Mouse (Mus musculus) hindbrain, embryonic 13.5 days (tissue): ENCODE data around the gene Spp2. TPM values are rescaled to one million over a fixed set of nuclear protein-coding genes. Genes with fewer than 3 reads are reported as not detected.

Source experiments
- ATAC-seq: fragments of 200-750 bp; cut with Nextera tagmentation; 2 replicates; pipeline ENCODE4 v1.8.0; 2017; ENCODE audit warnings: moderate TSS enrichment; ENCODE audit not compliant: low FRiP score
- H3K27ac ChIP-seq: fragments of 300-500 bp; sonication (generic); 2 replicates; pipeline ENCODE4 v1.5.1; 2015; ENCODE audit warnings: inconsistent platforms, mild to moderate bottlenecking, moderate library complexity
- H3K27me3 ChIP-seq: fragments of 300-500 bp; sonication (generic); 2 replicates; pipeline ENCODE4 v1.6.1; 2015; ENCODE audit warnings: mild to moderate bottlenecking, inconsistent platforms
- H3K36me3 ChIP-seq: fragments of 300-500 bp; sonication (generic); 2 replicates; pipeline ENCODE4 v1.6.1; 2015; ENCODE audit warnings: mild to moderate bottlenecking, inconsistent platforms
- H3K4me1 ChIP-seq: fragments of 300-500 bp; sonication (generic); replicated peaks from 2 replicates; pipeline ENCODE4 v1.6.1; 2015; ENCODE audit warnings: inconsistent platforms
- H3K4me2 ChIP-seq: fragments of 300-500 bp; sonication (generic); 2 replicates; pipeline ENCODE4 v1.6.1; 2015; ENCODE audit warnings: inconsistent platforms, mild to moderate bottlenecking, moderate library complexity
- H3K4me3 ChIP-seq: fragments of 300-500 bp; sonication (generic); 2 replicates; pipeline ENCODE4 v1.5.1; 2015; ENCODE audit warnings: mild to moderate bottlenecking, inconsistent platforms
- H3K9ac ChIP-seq: fragments of 300-500 bp; sonication (generic); 2 replicates; pipeline ENCODE4 v1.6.1; 2015; ENCODE audit warnings: mild to moderate bottlenecking, inconsistent platforms
- H3K9me3 ChIP-seq: fragments of 300-500 bp; sonication (generic); 2 replicates; pipeline ENCODE4 v1.6.1; 2016; ENCODE audit warnings: inconsistent platforms
- WGBS: fragments of 180-500 bp; shearing (Covaris S2); methylation state at CpG from one replicate; pipeline ENCODE4 v1.1.7; 2015; 5-methylcytosine and 5-hydroxymethylcytosine counted together
- polyA plus RNA-seq: library from polyadenylated mRNA; unstranded; fragments of >200 nt; fragmentation: Nextera tagmentation; extraction: Ambion mirVana; gene quantifications from 2 replicates; pipeline ENCODE4 v1.2.1, GENCODE M21; 2015

The Spp2 gene
- polyA plus RNA-seq, 1 experiment from 2014 or later = not detected

DNA sequence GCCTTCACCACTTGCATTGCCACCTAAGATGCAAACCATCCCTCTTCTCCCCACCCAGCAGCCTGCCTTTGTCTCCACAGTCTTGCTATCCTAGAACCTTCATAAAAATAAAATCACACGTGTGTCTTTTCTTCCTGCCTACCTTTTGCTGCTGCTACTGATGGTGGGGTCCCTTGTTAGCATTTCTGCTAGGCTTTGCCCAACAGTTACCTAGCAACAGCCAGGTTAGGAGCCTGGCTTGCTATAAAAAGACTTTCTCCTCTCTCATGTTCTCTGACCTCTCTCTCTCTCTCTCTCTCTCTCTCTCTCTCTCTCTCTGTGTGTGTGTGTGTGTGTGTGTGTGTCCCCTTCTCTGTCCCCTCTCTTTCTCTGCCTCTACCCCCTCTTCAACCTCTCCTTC is 54.3 kb downstream of the Spp2 start:
- Histone ChIP-seq H3K4me2 (no peak overlapping the region), H3K27me3 (no peaks in the 10 kb centered on the region), H3K9ac (no peak overlapping the region), H3K36me3 (no peaks in the 10 kb centered on the region), H3K9me3 (no peaks in the 10 kb centered on the region), H3K27ac (no peak overlapping the region), H3K4me1 (peaks cover 14% of the 10 kb centered on the region), H3K4me3 (no peak overlapping the region)
- ATAC-seq = no peak
- 35% methylated on average over 1 of the region's 1 CpGs for WGBS

GRCm38 (mm10) chr1:88462484-88462883 is 55.7 kb downstream of the Spp2 start:
- WGBS = 36% methylated on average over 6 of the region's 6 CpGs
- Histone ChIP-seq H3K36me3 (no peaks in the 10 kb centered on the region), H3K27ac (no peak overlapping the region), H3K4me2 (no peak overlapping the region), H3K27me3 (no peaks in the 10 kb centered on the region), H3K9ac (no peak overlapping the region), H3K4me1 (peaks cover 10% of the 10 kb centered on the region), H3K4me3 (no peak overlapping the region), H3K9me3 (no peaks in the 10 kb centered on the region)
- no peak for ATAC-seq

- H3K4me2 ChIP-seq = no peak overlapping the region
- no peak for ATAC-seq
- H3K9me3 ChIP-seq = no peaks in the 10 kb centered on the region
- no peaks in the 10 kb centered on the region for H3K27me3 ChIP-seq
- H3K36me3 ChIP-seq = no peaks in the 10 kb centered on the region
- WGBS = 93% methylated on average over 3 of the region's 3 CpGs
- no peak overlapping the region for H3K4me3 ChIP-seq
- no peak overlapping the region for H3K9ac ChIP-seq
- peaks cover 10% of the 10 kb centered on the region for H3K4me1 ChIP-seq
- no peak overlapping the region for H3K27ac ChIP-seq
Observed at GRCm38 (mm10) chr1:88463241-88463640, 56.5 kb downstream of the Spp2 start.

- WGBS = 83% methylated on average over 6 of the region's 6 CpGs
- H3K9ac ChIP-seq = no peak overlapping the region
- no peak for ATAC-seq
Observed at GRCm38 (mm10) chr1:88464109-88464905, 57.5 kb downstream of the Spp2 start.

DNA sequence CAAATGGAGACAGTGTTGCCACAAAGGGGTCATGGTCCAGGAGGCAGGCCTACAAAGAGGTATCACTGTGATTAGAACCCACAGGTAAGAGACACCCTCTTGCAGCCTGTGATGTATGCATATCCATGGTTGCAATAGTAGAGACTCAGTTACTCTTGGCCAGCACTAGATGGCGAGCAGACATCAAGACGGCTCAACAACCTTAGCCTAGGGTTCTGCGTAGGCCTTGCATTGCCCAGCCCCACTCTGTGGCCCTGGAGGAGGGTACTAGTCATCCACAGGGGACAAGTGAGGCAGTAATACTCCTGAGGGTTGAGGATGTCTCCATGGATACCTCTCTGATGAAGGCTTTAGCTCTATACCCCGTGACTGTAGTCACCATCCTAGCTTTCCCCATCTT is 59.0 kb downstream of the Spp2 start:
- Histone ChIP-seq H3K36me3 (no peaks in the 10 kb centered on the region), H3K9me3 (no peaks in the 10 kb centered on the region), H3K27ac (no peak overlapping the region), H3K4me2 (no peak overlapping the region), H3K9ac (no peak overlapping the region), H3K27me3 (no peaks in the 10 kb centered on the region), H3K4me3 (no peak overlapping the region), H3K4me1 (peaks cover 10% of the 10 kb centered on the region)
- 77% methylated on average over 4 of the region's 4 CpGs for WGBS
- no peak for ATAC-seq

More at GRCm38 (mm10) chr1:88464109-88464905, 57.5 kb downstream of the Spp2 start:
- H3K4me2 ChIP-seq = no peak overlapping the region
- H3K9me3 ChIP-seq = no peaks in the 10 kb centered on the region
- no peak overlapping the region for H3K4me3 ChIP-seq
- H3K36me3 ChIP-seq = no peaks in the 10 kb centered on the region
- no peaks in the 10 kb centered on the region for H3K27me3 ChIP-seq
- H3K27ac ChIP-seq = no peak overlapping the region
- H3K4me1 ChIP-seq = peaks cover 10% of the 10 kb centered on the region

GRCm38 (mm10) chr1:88466325-88467064 is 59.7 kb downstream of the Spp2 start:
- H3K27ac ChIP-seq = no peak overlapping the region
- H3K4me3 ChIP-seq = no peak overlapping the region
- H3K9ac ChIP-seq = no peak overlapping the region
- no peaks in the 10 kb centered on the region for H3K36me3 ChIP-seq
- H3K27me3 ChIP-seq = no peaks in the 10 kb centered on the region
- 63% methylated on average over 8 of the region's 8 CpGs for WGBS
- no peak for ATAC-seq
- no peak overlapping the region for H3K4me2 ChIP-seq
- no peaks in the 10 kb centered on the region for H3K9me3 ChIP-seq
- H3K4me1 ChIP-seq = peaks cover 10% of the 10 kb centered on the region

DNA sequence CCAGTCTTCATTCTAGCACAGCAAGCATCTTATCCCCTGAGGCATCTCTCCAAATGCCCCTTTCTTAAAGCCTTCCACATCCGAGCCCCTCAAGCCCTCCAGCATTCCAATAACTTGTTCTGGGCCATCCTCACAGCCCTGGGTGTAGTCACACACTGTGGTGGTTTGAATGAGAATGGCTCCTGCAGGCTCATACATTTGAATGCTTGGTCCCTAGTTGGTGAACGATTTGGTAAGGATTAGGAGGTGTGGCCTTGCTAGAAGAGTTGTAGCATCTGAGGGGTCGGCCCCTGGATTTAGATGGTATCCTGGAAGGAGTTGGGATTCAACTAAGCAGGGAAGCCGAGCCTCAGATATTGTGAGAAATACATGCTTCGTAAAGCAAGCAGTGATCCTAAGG is 61.1 kb downstream of the Spp2 start:
- 84% methylated on average over 5 of the region's 5 CpGs for WGBS

DNA sequence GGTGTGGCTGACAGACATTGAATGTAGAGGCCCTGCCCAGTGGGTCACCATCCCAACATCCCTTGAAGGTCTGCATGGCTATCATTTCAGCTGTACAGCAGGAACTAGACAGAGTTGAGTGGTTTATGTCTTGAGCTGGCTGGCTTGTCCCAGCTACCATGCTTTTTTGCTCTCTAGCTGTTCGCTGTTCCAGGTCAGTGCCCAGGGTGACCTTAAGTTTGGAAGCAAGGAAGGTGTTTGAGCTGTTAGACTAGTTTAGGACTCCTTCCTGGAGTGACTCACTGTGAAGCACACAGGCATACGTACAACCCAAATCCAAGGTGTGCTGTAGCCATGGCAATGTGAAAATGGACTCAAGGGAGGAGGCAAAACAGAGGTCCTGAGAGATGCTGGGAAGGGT is 61.6 kb downstream of the Spp2 start:
- H3K36me3 ChIP-seq = no peaks in the 10 kb centered on the region
- H3K4me2 ChIP-seq = no peak overlapping the region
- WGBS = 97% methylated on average over 2 of the region's 2 CpGs
- H3K9me3 ChIP-seq = no peaks in the 10 kb centered on the region
- H3K27me3 ChIP-seq = no peaks in the 10 kb centered on the region
- H3K9ac ChIP-seq = no peak overlapping the region
- no peaks in the 10 kb centered on the region for H3K4me1 ChIP-seq
- H3K4me3 ChIP-seq = no peak overlapping the region
- no peak overlapping the region for H3K27ac ChIP-seq
- ATAC-seq = no peak

More for the DNA sequence above, 61.1 kb downstream of the Spp2 start:
- Histone ChIP-seq H3K9me3 (no peaks in the 10 kb centered on the region), H3K4me2 (no peak overlapping the region), H3K9ac (no peak overlapping the region), H3K4me3 (no peak overlapping the region), H3K4me1 (peaks cover 2% of the 10 kb centered on the region), H3K36me3 (no peaks in the 10 kb centered on the region), H3K27me3 (no peaks in the 10 kb centered on the region), H3K27ac (no peak overlapping the region)
- no peak for ATAC-seq

DNA sequence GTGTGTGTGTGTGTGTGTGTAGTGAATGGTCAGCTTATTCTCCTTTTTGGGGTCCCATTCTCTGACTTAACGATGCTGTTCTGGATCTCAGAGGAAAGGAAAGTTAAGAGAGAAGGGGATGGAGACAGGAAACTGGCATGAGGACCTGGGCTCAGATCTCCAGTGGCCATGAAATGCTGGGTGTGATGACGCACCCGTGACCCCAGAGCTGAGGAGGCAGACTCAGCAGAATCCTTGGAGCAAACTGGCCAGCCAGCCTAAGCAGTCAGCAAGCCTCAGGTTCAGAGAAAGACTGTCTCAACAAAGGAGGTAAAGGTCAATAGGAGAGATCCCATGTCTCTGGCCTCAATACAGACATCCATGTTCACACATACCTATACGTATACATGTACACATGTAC is 63.0 kb downstream of the Spp2 start:
- Histone ChIP-seq H3K36me3 (no peaks in the 10 kb centered on the region), H3K4me1 (peaks cover 4% of the 10 kb centered on the region; the same call in 1 of the 2 replicates), H3K9ac (no peak overlapping the region), H3K9me3 (no peaks in the 10 kb centered on the region), H3K27me3 (no peaks in the 10 kb centered on the region), H3K4me2 (no peak overlapping the region), H3K4me3 (no peak overlapping the region), H3K27ac (no peak overlapping the region)
- WGBS = 88% methylated on average over 4 of the region's 4 CpGs
- no peak for ATAC-seq

DNA sequence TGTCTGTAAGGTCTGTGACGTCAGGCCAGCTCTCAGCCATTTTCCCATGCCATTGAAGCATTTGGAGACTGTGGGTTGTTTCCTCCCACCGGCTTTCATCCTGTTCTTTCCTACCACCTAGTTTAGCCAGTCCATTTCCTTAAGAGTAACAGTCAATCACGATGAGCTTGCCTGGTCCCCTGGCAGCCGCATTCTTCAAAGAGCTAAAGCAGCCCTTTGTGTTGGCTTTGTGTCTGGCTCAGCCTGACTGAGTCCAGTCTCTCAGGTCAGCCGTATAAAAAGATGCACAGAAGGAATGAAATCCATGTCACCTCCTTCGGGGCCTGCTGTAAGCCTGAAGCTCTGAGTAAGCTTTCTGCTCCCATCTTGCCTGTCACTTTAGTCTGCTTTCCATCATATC is 65.5 kb downstream of the Spp2 start:
- ATAC-seq = no peak
- no peak overlapping the region for H3K27ac ChIP-seq
- no peak overlapping the region for H3K4me2 ChIP-seq
- H3K4me3 ChIP-seq = no peak overlapping the region
- H3K9me3 ChIP-seq = no peaks in the 10 kb centered on the region
- H3K4me1 ChIP-seq = peaks cover 15% of the 10 kb centered on the region; the same call in 1 of the 2 replicates
- no peaks in the 10 kb centered on the region for H3K27me3 ChIP-seq
- H3K9ac ChIP-seq = no peak overlapping the region
- H3K36me3 ChIP-seq = no peaks in the 10 kb centered on the region
- 18% methylated on average over 6 of the region's 6 CpGs for WGBS

DNA sequence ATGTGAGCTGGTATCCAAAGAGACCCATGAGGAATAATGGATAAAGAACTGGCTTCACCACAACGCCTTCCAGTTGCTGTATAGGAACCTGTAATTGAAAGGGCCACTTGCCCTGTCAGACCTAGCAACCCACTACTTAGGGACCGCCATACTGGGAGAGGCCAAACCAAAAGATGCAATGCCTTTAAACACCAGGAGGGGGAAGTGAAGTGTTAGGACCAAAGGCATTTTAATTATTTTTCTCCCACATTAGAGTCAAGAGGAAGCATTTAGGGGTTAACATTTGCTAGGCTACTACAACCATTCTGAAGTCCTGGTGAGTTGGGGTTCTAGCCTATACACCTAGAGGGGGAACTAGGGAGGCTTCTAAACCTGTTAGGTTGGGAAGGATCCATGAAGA is 67.1 kb downstream of the Spp2 start:
- Histone ChIP-seq H3K27me3 (no peaks in the 10 kb centered on the region), H3K4me2 (no peak overlapping the region), H3K9me3 (no peaks in the 10 kb centered on the region), H3K9ac (no peak overlapping the region), H3K36me3 (no peaks in the 10 kb centered on the region), H3K4me3 (no peak overlapping the region), H3K27ac (no peak overlapping the region), H3K4me1 (peaks cover 24% of the 10 kb centered on the region)
- no peak for ATAC-seq
- 79% methylated on average over 2 of the region's 2 CpGs for WGBS

DNA sequence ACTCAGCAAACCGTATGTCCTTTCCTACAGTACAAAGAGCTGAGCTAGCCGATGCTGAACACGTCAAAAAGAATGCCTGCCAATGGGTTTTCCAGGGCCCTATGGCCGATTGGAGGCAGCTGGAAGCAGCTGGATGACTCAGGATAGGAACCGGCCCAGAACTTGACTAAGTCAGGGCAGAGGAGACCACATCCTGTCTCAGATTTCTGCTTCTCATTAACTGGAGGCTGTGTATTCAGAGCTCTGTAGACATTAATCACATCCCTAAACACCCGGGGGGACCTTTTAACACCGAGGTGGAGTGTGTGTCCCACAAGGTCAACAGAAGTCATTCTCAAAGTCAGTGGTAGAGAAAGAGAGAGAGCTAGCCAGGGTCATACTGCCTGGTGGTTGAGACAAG is 67.8 kb downstream of the Spp2 start:
- Histone ChIP-seq H3K4me3 (no peak overlapping the region), H3K27me3 (no peaks in the 10 kb centered on the region), H3K36me3 (no peaks in the 10 kb centered on the region), H3K4me2 (no peak overlapping the region), H3K27ac (no peak overlapping the region), H3K9me3 (no peaks in the 10 kb centered on the region), H3K4me1 (peaks cover 24% of the 10 kb centered on the region), H3K9ac (no peak overlapping the region)
- no peak for ATAC-seq
- 59% methylated on average over 7 of the region's 7 CpGs for WGBS
